Mouse (Mus musculus) embryonic facial prominence, embryonic 13.5 days (tissue): ENCODE measurements around the gene Glt28d2. TPM values are rescaled to one million over a fixed set of nuclear protein-coding genes. Genes with fewer than 3 reads are reported as not detected.

Source experiments
- polyA plus RNA-seq: library from polyadenylated mRNA; unstranded; fragments of >200 nt; fragmentation: Nextera tagmentation; extraction: Ambion mirVana; gene quantifications from 2 replicates; pipeline ENCODE4 v1.2.1, GENCODE M21; 2015

The Glt28d2 gene
- polyA plus RNA-seq, 1 experiment from 2014 or later, result 1.7 TPM

Other genes with a start within 250 kb of the Glt28d2 start
- gene Fam160a1, start 70.2 kb downstream of the Glt28d2 start, polyA plus RNA-seq, result 4.0 and 4.8 TPM in 2 replicates
- gene Gm37240, start within 50 bp of the Glt28d2 start, polyA plus RNA-seq, result 6.3 and 6.9 TPM in 2 replicates
- gene Sh3d19, start 83.6 kb upstream of the Glt28d2 start, polyA plus RNA-seq, result 23.5 and 26.2 TPM in 2 replicates
- gene Prss48, start 115.0 kb upstream of the Glt28d2 start, polyA plus RNA-seq, result 0.22 and 0.29 TPM in 2 replicates